Mouse (Mus musculus) left cerebral cortex, adult 11 months (tissue): Measurements from ENCODE around the gene Trp53inp2.

Experiments used
- DNase-seq: peaks from one replicate; pipeline ENCODE4 v3.0.0; 2022; ENCODE audit warnings: low spot score

Trp53inp2 gene

DNA sequence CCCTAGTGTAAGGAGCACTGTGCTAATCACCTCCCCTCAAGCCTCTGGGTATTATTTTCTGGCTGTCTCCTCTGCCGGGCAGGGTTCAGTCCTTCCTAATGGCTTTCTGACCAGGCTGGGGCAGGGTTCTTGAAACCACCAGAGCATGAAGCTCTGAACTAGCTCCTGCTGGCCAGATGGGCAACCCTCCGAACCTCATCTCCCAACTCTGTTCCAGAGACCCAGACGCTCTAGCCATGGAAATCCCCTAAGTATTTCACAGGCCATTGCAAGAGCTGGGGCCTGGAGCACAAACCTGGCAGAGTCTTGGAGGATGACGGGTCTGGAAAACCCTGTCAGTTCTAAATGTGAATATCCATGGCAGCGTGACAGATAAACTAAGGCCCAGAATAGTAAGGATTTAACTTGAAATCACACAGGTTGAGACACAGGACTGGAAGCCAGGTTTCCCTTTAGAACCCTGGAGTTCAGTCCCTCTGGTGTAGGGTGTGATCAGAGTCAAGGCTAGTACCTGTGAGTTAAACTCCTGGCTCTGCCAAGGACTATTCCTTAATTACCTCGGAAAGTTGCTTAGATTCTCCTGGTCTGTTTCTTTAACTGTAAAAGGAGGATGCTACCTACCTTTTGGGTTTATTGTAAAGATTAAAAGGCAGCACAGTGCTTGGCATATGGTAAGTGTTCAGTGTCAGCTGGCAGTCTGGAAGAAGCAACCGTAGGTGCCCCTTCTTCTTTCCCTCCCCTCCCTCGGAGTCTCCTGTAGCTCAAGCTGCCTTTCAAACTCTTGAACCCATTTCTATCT lies at the start of gene Trp53inp2:
Gene Trp53inp2, plus strand, starts transcription at position 799 of the 799 bp plus-strand sequence.
- no peak for DNase-seq

DNA sequence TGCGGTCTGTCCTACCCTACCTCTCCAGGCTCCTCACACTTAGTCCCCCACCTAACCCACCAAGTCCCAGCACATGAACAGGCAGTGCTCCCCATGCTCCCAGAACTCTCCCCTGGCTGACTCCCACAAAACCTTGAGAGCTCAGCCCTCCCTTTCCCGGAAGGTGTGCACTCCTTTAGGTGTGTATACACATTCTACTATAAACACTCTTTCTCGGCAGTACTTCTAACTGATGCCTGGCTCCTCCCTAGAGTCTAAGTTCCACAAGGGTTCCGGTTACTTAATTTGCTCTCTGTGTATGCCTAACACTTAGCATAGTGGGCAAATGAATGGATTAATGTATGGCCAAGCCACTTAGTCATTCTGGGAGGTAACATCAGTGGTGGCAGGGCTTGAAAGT lies 49.5 kb upstream of the Trp53inp2 start:
- DNase-seq: no peak

DNA sequence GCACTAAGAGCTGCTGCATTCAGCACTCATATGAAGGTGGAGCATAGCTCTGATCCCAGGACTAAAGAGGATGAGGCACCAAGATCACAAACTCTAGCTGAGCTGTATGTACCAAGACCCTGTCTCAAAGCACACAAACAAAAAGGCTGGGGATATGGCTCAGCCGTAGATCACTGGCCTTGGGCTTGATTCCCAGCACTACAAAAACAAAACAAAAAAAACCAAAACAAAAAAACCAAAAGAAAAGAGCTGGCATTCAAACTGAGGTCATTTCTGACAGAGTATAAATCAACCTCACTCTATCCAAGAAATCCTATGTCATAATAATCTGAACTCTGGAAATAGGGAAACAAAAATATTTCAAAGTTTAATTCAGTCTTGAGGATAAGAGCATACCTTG lies 47.4 kb upstream of the Trp53inp2 start:
- no peak for DNase-seq

- DNase-seq: no peak
Observed at GRCm38 (mm10) chr2:155335231-155335630, 45.6 kb upstream of the Trp53inp2 start.

DNA sequence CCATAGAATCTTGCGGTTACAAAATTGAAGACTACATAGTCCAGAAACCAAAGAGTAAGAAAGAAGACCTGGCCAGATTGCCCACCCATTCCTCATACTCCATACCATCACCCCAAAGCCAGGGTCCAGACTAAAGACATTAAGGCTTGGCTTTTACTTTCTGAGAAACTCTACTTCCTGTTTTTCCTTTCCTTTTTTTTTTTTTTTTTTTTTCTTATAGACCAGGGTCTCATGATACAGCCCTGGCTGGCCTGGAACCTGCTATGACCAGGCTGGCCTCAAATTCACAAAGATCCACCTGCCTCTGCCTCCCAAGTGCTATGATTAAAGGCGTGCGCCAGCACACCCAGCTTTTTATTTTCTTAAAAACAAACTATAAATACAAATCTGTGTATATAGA lies 44.6 kb upstream of the Trp53inp2 start:
- no peak for DNase-seq

DNA sequence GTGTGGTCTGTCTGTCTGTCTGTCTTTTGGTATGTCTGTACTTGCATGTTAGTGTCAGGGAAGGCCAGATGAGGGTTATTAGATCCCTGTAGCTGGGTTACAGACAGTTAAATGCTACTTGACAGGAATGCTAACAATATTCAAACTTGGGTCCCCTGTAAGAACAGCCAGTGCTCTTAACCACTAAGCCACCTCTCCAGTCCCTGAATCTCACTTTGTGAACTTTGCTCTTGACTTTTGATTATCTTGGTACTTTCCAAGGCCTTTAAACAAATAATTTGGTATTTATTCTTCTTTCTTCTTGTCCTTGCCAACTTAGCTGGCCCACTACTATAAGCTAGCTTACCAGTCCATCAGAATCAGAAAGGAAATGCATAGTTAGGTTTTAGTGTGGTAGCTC lies 40.7 kb upstream of the Trp53inp2 start:
- DNase-seq: no peak

DNA sequence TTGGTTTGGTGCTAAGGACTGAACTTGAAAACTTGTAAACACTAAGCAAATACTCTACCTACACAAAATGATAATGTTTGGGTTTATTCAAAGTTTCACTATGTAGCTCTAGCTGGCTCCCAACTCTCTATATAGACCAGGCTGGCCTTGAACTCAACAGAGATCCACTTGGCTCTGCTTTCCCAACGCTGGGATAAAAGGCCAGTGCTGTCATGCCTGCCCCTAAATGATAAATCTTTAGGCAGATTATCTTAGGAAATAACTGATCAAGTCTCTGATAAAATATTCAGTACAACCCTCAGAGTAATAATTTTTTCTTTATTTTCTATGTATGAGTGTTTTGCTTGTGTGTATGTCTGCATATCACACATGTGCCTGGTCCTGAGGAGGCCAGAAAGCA lies 34.2 kb upstream of the Trp53inp2 start:
- DNase-seq: no peak

DNA sequence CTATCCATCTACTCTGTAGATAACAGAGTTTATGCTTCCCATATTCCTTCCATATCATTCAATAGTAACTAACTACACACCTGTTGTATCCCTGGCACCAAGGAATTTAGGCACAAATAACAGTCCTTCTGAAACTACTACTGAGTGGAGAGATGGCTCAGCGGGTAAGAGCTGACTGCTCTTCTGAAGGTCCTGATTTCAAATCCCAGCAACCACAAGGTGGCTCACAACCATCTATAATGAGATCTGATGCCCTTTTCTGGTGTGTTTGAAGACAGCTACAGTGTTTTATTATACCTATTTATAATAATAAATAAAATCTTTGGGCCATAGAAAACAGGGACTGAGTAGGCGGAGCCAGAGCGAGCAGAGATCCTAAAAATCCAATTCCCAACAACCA lies 26.5 kb upstream of the Trp53inp2 start:
- no peak for DNase-seq

DNA sequence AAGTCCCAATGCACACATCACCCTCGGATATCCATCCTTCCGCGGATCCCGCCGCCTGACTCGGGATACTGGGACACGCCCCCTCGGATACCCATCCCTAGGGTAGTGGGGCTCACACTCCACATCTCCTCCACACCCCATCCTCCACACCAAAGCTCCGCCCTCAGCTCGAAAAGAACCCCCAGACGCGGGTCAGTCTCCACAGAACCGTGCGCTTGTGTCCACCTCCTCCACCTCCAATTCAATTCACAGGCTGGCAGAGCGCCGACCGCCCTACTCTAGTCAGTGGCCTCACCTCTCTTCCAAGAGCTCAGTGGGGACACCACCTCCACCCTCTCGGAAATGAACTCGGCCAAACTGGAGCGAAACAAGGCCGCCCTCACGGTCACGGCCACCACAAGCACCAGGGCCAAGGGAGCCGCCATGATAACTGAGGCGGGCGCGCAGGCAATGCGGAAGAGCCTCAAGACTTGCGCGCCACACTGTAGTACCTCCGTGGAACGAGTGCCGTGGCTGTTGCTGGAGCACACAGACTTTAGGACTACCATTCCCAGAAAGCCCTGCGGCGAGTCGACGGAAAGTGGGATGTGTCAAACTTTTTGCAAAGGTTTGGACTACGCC lies 23.8 kb upstream of the Trp53inp2 start, which contains the start of gene Pigu:
Gene Pigu, minus strand, starts transcription at position 460 of the 621 bp plus-strand sequence.
- peak; percentile 90 for DNase-seq

GRCm38 (mm10) chr2:155357686-155358399 lies 23.0 kb upstream of the Trp53inp2 start:
- peak; percentile 23 for DNase-seq

- DNase-seq: no peak
Observed at GRCm38 (mm10) chr2:155367635-155368284, 13.1 kb upstream of the Trp53inp2 start.

GRCm38 (mm10) chr2:155369333-155369883 lies 11.5 kb upstream of the Trp53inp2 start:
- no peak for DNase-seq

DNA sequence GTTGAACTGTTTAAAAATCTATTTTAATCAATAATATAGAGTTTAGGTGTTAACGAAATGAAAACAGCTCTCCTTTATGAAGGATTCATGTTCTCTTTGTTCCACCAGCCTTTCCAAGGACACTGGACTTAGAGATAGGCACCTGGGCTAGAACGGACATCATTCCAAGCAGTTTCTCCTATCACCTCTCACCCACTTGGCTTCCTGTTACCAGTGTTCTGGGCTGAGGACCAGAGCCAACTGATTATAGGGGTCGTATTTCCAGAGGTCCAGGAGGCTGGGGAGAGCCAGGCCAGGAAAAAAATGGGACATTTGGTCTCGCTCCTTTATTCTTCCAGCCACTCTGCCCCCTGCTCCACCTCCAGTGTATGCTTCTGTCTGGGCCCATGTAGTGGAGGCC lies 8.4 kb upstream of the Trp53inp2 start:
- DNase-seq: no peak

- no peak for DNase-seq
Observed at GRCm38 (mm10) chr2:155373302-155373701, 7.6 kb upstream of the Trp53inp2 start.

- DNase-seq: no peak
Observed at GRCm38 (mm10) chr2:155373886-155374285, 7.0 kb upstream of the Trp53inp2 start.

- no peak for DNase-seq
Observed at GRCm38 (mm10) chr2:155374521-155374920, 6.3 kb upstream of the Trp53inp2 start.

DNA sequence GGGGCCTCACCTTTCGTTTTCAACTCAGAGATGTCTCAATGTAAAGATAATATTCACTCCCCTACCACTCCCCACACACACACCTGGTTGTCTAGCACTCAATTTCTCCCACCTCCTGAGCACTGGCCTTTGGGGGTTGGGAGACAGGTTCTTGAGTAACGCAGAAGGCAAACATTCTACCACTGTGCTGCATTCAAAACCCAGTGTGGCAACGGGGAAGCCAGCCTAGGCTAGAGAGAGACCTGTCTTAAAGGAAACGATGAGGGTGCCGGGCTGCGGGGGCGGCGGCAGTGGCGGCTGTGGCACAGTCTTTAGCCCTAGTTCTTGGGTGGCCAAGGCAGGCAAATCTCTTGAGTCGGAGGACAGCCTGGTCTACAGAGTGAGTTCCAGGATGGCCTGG lies 4.7 kb upstream of the Trp53inp2 start:
- no peak for DNase-seq

GRCm38 (mm10) chr2:155381060-155381437 lies 190 bp downstream of the Trp53inp2 start:
- DNase-seq: no peak

DNA sequence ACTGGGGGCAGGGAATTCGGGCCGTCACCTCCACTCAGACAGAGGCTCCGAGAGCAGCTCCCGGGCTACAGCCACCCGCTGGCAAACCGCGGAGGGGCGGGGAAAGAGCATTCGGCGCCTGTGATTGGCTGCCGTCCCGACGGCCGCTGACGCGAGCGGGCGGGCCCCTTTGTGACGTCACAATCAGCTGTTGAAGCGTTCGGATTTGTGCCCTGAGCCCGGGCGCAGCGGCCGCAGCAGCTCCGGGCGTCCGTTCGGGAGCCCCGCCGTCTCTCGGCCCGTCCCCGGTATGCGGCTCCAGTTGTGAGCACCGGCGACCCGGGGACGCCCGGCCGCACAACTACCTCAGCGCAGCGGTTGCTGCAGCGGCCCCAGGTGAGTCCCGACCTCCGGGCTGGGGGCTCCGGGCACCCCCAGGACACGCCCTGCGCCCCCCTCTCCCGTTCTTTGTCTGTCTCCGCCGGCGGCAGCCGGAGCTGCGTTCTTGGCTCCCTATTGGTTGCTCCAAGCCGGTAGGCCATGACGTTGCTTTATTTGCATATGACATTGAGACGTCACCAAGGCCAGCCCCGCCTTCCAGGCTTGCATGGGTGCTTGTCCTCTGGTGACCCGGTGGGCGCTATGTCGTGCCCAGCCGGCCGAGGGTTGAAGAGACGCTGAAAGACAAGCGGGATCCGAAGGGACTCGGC lies 928 bp downstream of the Trp53inp2 start:
- peak; percentile 95 for DNase-seq

- DNase-seq: no peak
Observed at GRCm38 (mm10) chr2:155382332-155382700, 1.5 kb downstream of the Trp53inp2 start.

DNA sequence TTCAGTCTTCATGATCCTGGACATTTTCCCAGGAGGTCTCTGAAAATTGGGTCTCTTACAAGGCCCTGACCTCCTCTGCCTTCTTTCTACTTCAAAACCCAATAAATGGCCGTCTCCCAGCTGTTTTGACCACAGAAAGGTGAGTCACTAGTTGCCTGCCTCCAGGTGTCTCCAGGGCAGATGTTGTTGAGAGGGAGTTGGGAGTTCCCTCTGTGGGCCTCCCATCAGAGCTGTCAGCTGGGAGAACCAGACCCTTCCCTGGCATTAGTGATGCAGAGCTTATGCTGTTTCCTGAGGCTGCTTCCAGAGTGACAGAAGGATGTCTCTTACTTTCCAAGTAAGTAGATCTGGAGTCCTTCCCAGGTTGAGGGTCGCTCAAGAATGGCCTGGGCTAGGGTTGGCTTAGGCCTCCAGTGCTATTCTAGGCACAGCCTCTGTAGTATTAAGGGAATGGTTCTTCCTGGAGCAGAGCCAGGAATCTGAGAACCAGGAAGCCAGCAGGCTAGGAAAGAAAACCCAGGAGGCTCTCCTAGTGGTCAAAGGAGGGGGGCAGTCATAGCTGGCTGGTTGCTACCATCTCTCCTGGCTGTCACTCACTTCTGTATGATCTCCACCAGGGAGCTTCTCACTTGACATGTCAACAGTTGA lies 2.1 kb downstream of the Trp53inp2 start:
- DNase-seq: no peak
